Mouse (Mus musculus) cortical plate, adult 2 months (tissue): Measurements from ENCODE around the gene Pou6f1. TPM values are rescaled to one million over a fixed set of nuclear protein-coding genes. Genes with fewer than 3 reads are reported as not detected.

Source experiments
- H3K27ac ChIP-seq: fragments of 200-500 bp; 2 replicates; pipeline ENCODE4 v1.5.1; 2012; ENCODE audit warnings: low read length, control low read depth, inconsistent platforms; ENCODE audit not compliant: insufficient read depth
- H3K4me1 ChIP-seq: fragments of 200-500 bp; 2 replicates; pipeline ENCODE4 v1.6.1; 2011; ENCODE audit warnings: low read length; ENCODE audit not compliant: control insufficient read depth, insufficient read depth
- H3K4me3 ChIP-seq: fragments of 200-500 bp; 2 replicates; pipeline ENCODE4 v1.5.1; 2011; ENCODE audit warnings: mild to moderate bottlenecking, low read length, control low read depth; ENCODE audit not compliant: insufficient read depth
- CTCF ChIP-seq: fragments of 200-500 bp; IDR thresholded peaks from 2 replicates; pipeline ENCODE4 v1.5.1; 2011; ENCODE audit warnings: mild to moderate bottlenecking, control low read depth, low read length; ENCODE audit not compliant: insufficient read depth; ENCODE audit errors: extremely low read depth
- POLR2A ChIP-seq: fragments of 200-500 bp; IDR thresholded peaks from 2 replicates; pipeline ENCODE4 v1.6.1; 2011; ENCODE audit warnings: mild to moderate bottlenecking, low read length, control low read depth; ENCODE audit not compliant: insufficient read depth; ENCODE audit errors: extremely low read depth
- polyA plus RNA-seq: library from polyadenylated mRNA; depleted of rRNA; stranded (reverse); fragments of >200 nt; gene quantifications from 2 replicates; pipeline ENCODE4 v1.2.3, GENCODE M21; 2012

Pou6f1 gene
- polyA plus RNA-seq, 1 experiment, result 120 TPM

- TF ChIP-seq POLR2A (no peak), CTCF (no peak)
These were observed 12.6 kb downstream of the Pou6f1 start for GRCm38 (mm10) chr15:100587166-100587565.

DNA sequence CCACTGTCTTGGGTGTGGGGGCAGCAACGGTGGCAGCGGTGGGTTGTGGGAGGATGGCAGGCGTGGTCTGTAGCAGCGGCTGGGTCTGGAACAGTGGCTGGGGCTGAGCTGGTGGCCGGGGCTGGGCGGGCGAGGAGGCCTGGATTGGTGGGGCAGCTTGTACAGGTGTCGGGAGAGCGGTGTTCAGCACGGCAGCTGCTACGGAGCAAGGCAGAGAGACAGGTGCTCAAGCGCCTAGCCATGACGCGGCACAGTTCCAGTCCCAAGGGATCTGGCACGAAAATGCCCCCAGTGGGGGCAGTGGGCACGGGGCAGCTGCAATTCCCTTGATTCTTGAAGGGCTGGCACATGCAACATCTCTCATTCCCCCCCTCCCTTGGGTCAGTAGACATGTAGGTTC, 13.9 kb downstream of the Pou6f1 start:
- H3K27ac ChIP-seq, result no peak overlapping the region
- TF ChIP-seq POLR2A (no peak), CTCF (no peak)

More at GRCm38 (mm10) chr15:100587166-100587565, 12.6 kb downstream of the Pou6f1 start:
- Histone ChIP-seq H3K27ac (no peak overlapping the region), H3K4me1 (no peaks in the 10 kb centered on the region), H3K4me3 (no peak overlapping the region)

DNA sequence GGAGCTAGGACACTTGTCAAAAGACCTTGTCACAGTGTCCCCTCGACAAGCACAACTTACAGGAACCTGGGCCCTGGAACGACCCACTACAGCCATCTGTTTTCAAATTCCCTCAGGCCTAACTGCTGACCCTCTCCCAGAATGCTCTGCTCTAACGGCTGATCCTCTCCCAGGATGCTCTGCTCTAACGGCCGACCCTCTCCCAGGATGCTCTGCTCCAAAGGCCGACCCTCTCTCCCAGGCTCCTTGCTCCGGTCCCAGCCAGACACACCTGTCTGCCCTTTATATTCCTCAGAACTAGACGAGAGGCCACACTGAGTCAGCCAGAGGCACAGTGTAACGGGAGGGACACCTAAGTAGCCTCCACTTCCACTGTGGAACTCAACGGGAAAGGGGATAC, 19.7 kb downstream of the Pou6f1 start:
- no peak overlapping the region for H3K4me3 ChIP-seq
- H3K27ac ChIP-seq, result no peak overlapping the region
- no peak for TF ChIP-seq POLR2A
- no peak for TF ChIP-seq CTCF
- H3K4me1 ChIP-seq, result no peaks in the 10 kb centered on the region

More for the DNA sequence above, 13.9 kb downstream of the Pou6f1 start:
- no peaks in the 10 kb centered on the region for H3K4me1 ChIP-seq
- no peak overlapping the region for H3K4me3 ChIP-seq

- no peaks in the 10 kb centered on the region for H3K4me1 ChIP-seq
- TF ChIP-seq POLR2A (no peak), CTCF (no peak)
- H3K4me3 ChIP-seq, result no peak overlapping the region
- H3K27ac ChIP-seq, result no peak overlapping the region
These were observed 21.8 kb downstream of the Pou6f1 start for GRCm38 (mm10) chr15:100577972-100578371.

GRCm38 (mm10) chr15:100576810-100577209, 23.0 kb downstream of the Pou6f1 start:
- Histone ChIP-seq H3K4me3 (no peak overlapping the region), H3K27ac (no peak overlapping the region)
- no peak for TF ChIP-seq CTCF
- TF ChIP-seq POLR2A, result no peak

GRCm38 (mm10) chr15:100576392-100576791, 23.4 kb downstream of the Pou6f1 start:
- Histone ChIP-seq H3K4me3 (no peak overlapping the region), H3K27ac (no peak overlapping the region)
- TF ChIP-seq POLR2A (no peak), CTCF (no peak)

More at GRCm38 (mm10) chr15:100576810-100577209, 23.0 kb downstream of the Pou6f1 start:
- H3K4me1 ChIP-seq, result no peaks in the 10 kb centered on the region

DNA sequence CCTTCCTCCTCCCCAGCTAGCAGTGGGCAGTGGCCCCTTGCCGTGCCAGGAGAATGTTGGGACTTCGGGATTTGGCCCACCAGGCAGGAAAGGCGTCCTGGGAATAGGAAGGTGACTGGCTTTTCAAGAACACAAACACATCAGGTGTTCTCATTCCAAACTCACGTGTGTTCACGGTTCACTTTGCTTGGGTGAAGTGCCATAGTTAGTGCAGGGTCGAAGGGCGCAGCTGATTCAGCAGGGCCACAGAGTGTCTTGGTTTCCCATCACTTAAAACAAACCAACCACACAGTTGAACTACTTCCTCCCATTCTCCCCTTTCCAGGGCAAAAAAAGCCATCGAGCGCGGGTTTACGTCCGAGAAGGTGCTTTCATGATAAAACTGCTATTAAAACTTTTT, 24.4 kb downstream of the Pou6f1 start:
- H3K27ac ChIP-seq, result no peak overlapping the region
- TF ChIP-seq CTCF (no peak), POLR2A (no peak)
- no peaks in the 10 kb centered on the region for H3K4me1 ChIP-seq
- H3K4me3 ChIP-seq, result no peak overlapping the region

More at GRCm38 (mm10) chr15:100576392-100576791, 23.4 kb downstream of the Pou6f1 start:
- no peaks in the 10 kb centered on the region for H3K4me1 ChIP-seq

DNA sequence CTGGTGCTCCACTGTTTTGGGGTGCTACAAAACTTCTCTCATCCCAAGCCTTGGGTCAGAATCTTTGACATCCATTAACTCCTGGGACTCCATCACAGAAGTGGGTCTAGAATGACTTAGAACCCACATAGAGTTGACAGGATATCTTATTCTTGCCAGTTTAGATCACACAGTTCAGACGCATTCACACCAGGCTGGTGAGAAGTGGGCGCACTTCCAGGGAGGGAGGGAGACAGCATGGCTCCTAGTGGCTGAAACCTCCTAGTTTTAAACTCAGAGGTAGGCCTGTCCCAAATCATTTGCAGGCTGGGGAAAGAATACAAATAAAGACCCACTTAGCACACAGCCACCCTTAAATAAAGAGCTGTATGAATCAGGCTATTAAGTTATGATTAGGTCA, 25.4 kb downstream of the Pou6f1 start:
- no peak overlapping the region for H3K4me3 ChIP-seq
- no peaks in the 10 kb centered on the region for H3K4me1 ChIP-seq
- TF ChIP-seq CTCF (no peak), POLR2A (no peak)
- no peak overlapping the region for H3K27ac ChIP-seq

GRCm38 (mm10) chr15:100573946-100574345, 25.8 kb downstream of the Pou6f1 start:
- no peak overlapping the region for H3K4me3 ChIP-seq
- TF ChIP-seq CTCF (no peak), POLR2A (no peak)
- no peak overlapping the region for H3K27ac ChIP-seq
- no peaks in the 10 kb centered on the region for H3K4me1 ChIP-seq

- no peak overlapping the region for H3K4me3 ChIP-seq
- H3K27ac ChIP-seq, result no peak overlapping the region
- TF ChIP-seq CTCF (no peak), POLR2A (no peak)
- H3K4me1 ChIP-seq, result no peaks in the 10 kb centered on the region
These were observed 30.5 kb downstream of the Pou6f1 start for GRCm38 (mm10) chr15:100569239-100569638.
